Mouse (Mus musculus) lung, postnatal 25 days (tissue): ENCODE measurements around the gene Ube2r2.

Experiments
- DNase-seq: peaks from one replicate; pipeline ENCODE4 v3.0.0; 2022; ENCODE audit warnings: low spot score

Gene Ube2r2

DNA sequence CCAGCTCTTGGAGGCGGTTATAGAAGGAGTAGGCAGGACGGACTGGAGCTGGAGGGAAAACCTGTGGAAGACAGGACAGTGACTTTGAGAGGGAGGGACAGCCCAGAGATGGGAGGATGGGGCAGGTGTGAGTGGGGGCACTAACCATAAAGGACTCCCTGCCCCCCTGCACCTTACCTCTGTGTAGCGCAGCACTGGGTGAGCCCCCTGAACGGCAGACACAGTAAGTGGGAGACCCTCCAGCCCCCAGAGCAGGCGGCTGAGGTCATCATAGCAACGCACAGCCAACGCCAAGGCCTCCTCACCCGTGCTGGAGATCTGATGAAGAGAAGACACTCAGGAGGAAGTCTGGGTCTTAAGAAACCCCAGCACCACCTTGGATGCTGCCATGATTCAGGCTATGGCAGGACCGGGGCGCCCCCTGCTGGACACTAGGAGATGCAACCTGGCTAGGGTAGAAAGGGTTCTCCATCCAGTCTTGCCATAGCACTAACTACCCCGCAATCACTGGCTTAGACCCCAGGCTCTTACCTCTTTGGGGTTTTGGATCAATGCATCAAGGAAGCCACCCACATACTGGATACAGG lies 16.7 kb upstream of the Ube2r2 start:
- peak; percentile 55 for DNase-seq

DNA sequence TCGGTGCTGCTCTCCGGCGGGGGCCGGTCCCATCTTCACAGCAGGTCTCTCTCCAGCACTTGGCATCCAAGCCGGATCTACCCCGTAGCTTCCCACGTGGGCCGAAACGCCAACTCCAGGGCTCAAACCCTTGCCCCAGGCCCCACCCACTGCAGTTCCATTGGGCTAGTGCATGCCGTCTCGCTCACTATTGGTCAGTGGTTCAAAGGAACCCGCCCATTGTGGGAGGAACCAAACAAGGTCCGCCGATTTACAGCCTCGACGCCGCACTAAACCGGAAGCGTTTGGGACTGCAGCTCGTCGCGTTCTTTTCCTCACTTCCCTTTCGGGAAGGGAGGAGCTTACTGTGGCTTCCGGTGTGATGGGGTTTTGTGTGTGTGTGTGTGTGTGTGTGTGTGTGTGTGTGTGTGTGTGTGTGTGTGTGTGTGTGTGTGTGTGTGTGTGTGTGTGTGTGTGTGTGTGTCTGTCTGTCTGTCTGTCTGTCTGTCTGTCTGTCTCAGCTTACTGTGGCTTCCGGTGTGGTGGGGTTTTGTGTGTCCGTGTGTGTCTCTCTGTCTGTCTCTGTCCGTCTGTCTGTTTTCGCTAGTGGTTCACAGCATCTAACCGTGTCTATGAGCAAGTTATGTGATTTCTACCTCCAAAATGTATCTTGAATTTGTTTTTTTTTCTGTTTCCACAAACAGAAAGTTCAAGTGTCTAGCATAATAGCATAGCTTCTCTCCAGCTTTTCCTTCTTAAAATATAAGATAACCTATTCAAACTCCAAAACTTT lies 11.2 kb upstream of the Ube2r2 start, which contains the start of gene Nol6:
Nol6 (minus strand) TSS at position 276 of the 772 bp plus-strand sequence.
- DNase-seq = peak; percentile 99

DNA sequence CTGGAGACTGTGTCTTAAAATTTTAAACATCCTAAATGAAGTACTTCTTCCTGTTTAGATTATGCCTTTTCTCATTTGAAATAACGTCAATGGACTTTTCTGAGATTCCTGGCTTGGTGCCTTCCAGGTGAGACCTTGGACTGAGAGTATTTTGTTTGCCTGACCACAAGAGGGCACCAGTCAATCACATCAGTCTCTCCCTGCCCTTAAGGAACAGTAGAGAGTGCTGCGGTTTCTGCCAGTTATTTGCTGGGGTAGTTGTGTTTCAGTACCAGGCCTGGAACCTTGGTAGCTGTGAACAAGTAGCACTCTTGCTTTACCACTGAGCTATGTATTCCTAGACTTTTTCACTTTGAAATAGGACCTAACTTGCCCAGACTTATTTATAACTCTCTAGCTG lies 6.1 kb upstream of the Ube2r2 start:
- peak; percentile 79 for DNase-seq

DNA sequence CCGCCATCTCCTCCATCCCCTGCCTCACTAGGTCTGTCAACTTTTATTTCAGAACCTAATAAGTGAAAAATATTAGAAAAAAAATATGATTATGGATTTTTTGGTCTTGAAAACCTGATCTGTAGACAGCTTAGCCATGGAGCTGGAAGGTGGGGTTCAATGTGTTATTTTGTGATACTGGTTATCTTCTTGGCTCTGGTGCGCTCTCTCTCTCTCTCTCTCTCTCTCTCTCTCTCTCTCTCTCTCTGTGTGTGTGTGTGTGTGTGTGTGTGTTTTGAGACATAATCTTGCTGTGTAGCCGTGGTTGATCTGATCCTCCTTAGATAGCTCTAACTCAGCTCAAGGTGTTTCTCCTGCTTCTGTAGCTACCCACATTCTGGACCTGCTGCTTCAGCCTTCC lies 5.7 kb upstream of the Ube2r2 start:
- DNase-seq = no peak

DNA sequence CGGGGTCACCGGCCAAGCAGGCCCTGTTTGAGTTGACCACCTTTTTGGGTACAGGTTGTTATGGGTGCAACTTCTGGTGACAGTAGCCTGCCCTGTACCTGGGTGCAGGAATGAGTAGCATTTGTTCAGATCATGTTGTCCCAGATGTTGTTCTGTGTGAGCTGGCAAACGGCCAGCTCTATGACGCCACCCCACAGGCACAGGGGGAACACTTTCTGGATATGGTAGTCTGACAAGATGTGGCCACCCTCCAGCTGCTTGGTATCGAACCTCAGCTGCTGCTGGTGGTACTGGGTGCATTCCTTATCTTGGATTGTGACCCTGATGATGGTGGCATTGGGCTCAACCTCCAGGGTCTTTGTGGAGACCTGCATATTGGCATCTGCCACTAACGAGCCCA lies 3.1 kb upstream of the Ube2r2 start:
- no peak for DNase-seq

DNA sequence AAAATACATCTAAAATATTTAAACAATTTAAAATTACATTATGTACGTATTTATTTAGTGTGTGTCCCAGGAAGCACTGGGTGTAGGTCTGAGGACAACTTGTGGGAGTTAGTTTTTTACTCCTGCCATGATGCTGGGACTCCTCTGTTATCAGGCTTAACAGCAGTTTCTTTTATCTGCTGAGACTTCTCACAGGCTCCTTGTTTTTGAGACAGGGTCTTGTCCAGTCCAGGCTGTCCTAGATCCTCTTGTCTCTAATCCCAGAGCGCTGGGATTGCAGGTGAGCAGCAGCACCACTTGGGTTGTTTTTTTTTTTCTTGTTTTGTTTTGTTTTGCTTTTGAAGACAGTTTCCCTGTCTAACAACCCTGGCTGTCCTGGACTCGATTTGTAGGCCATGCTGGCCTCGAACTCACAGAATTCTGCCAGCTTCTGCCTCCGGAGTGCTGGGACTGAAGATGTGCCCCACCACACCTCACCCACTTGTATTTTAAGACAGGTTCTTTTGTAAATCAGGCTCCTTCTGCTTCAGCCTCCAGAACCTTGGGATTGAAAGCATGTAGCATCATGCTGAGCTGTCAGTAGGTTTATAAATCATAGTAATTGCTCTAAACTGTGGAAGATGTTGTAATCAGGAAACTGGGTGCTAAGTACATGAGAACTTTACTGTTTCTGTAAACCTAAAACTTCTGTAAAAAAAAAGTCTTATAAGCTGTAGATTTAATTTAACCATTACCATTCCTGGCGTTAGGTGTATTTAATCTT lies 1.8 kb upstream of the Ube2r2 start:
- no peak for DNase-seq

DNA sequence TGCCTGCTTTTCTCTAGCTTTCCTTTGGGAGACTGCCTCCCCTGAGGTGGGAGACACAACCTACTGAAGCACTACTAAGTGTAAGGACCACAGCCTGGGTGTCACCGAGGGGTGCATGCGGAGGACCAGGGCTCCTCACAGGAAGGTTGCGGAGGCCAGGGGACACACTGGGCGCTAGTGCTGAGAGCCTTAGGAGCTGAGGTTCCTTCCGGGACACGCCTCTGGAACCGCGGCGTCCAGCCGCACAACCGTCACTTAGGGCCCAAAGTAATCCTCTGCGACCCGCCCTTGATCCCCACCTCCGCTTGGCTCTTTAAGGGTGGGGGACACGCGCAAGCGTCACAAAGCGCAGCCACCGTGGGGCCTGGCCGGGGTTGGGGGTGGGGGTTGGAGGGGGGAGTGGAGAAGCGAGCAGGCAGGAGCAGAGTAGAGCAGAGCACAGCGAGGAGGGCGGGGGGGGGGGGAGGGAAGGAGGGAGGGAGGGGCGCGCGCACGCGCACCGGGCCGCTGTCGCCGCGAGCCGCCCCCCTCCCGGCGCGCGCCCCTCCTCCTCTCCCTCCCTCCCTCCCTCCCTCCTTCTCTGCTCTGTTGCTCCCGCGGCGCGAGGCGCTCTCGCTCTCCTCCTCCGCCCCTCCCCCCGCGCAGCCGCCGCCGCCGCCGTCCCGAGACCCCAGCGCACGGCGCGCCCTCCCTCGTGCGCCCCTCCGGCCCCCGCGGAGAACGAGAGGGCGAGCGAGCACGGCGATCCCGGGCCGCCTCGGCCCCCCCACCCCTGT lies 420 bp upstream of the Ube2r2 start:
- peak; percentile 71 for DNase-seq

DNA sequence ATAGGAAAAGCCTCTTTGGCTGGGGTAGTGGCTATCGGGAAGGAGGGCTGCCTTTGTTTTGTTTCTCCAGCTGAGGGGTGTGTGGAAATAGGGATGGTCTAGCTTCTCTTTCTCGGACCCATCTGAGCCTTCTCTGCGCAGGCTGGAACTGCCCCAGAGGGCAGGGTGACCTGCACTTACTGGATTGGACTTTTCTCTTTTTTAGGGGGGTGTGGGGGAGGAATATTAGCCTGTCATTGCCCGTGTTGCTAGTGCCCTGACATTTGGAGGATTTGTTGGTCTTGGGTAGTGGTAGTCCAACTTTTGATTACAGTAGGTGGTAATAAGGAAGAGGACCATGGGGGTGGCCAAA lies 887 bp downstream of the Ube2r2 start:
- DNase-seq = peak; percentile 15

DNA sequence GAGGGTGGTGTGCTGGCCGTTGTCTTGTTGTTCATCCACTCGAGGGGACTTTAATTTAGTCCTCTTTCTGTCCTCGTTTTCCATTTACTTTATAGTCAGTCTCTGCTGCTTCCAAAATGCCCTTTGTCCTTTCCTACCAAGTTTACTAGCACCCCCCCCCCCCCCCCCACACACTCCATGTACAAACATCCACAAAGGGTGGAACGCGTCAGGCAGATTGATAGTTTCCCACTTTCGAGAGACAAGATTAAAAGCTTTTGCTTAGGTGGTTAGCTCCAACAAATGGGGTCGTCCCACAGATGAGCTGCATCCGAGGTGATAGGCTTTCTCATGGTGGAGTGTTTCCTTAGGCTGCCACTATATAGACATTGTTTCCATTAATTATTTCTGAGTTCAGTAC lies 1.3 kb downstream of the Ube2r2 start:
- DNase-seq = no peak

DNA sequence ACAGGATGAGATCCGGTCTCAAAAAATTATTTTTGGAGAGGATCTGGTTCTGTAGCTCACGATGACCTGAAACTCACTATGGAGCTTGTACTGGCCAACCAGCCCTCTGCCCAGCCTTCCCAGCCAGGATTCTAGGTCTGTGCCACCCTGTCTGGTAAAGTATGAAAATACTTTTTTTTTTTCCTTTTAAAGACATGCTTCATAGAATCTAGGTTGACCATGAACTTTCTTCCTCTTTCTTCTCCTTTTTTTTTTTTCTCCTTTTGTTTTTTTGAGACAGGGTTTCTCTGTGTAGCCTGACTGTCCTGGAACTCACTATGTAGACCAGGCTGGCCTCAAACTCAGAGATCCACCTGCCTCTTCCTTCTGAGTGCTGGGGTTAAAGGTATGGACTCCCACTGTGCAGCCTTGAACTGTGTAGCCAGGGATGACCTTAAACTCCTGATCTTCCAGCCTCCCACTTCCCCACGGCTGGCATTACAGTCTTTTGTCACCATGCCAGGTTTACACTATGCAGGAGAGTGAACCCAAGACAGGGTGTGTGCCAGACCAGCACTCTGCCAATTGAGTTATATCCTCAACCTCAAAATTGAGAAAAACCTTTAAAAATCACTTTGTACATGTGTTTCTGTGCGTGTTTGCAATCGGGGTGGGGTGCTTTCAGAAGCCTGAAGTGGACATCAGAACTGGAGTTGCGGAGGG lies 4.8 kb downstream of the Ube2r2 start:
- DNase-seq = no peak

DNA sequence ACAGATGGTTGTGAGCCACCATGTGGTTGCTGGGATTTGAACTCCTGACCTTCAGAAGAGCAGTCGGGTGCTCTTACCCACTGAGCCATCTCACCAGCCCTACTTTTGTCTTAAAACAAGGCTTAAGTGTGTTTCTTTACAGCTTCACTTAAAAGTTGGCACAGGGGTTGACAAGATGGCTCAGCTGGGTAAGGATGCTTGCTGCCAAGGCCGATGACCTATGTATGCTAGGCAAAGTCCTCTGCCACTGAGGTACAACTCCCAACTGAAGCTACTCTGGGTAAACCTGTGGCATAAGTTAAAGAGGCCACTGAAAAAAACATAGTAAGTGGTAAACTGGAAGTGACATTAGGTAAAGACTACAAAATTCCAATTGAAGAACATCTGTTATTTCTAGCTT lies 7.1 kb downstream of the Ube2r2 start:
- DNase-seq = no peak

DNA sequence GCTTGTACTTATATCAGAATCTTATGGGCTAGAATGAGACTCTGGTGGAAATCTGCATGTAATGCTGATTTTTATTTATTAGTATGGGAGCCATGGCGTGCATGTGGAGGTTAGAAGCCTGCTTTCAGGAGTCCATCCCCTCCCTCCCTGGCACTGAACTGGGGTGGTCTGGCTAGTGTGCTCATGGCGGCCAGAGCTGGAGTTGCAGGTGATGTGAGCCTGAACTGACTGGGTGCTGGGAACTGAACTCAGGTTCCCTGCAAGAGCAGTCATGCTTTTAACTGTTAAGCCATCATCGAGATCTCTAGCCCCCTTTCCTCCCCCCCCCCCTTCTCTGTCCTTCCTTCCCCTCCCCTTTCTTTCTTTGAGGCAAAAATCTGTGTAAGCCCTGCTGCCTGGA lies 14.3 kb downstream of the Ube2r2 start:
- DNase-seq = no peak

DNA sequence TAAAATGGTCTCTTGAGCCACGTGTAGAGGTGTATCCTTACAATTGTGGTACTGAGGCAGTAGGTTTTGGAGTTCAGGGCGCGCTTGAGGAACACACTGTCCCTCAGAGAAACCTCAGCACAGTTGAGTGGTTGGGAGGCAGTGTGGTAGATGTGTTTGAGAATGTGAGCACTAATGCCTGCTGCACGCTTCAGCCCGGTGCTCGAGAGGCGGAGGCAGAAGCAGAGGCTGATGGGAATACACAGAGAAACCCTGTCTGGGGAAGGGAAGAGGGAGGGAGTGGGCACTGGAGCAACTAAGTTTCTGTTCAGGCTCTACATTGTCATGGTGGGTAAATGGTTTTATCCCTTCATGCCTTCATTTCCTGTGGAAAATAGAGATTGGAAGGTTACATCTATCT lies 15.6 kb downstream of the Ube2r2 start:
- DNase-seq = no peak

DNA sequence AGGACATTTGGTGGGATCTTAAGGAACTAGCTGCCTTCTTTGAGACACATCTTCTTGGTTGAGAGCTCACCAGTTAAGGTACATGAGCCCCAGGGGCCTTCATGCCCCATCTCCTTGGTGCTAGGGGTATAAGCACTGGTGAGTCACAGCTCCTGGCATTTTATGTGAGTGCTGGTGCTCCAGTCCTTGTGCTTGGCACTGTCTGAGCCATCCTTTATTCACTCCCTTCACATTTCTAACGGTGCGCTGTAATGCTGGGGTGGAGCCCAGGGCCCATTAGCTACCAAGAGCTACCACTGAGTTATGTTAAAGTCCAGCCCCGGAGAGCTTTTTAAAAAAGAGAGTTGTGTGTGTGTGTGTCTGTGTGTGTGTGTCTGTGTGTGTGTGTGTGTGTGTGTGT lies 17.6 kb downstream of the Ube2r2 start:
- DNase-seq = no peak

DNA sequence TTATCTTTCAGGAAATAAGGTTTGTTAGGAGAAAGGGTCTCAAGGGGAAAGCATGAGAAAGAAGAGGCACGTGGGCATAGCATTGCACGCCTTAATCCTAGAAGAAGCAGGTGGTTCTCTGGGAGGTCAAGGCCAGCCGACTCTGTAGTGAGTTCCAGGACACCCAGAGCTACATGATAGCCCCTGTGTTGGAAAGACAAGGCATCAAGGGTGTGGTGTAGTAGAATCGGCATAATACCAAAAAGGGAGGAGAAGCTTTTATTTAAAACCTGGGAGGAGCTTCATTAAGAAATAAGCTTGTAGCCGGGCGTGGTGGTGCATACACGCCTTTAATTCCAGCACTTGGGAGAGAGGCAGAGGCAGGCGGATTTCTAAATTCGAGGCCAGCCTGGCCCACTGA lies 21.4 kb downstream of the Ube2r2 start:
- DNase-seq = no peak

DNA sequence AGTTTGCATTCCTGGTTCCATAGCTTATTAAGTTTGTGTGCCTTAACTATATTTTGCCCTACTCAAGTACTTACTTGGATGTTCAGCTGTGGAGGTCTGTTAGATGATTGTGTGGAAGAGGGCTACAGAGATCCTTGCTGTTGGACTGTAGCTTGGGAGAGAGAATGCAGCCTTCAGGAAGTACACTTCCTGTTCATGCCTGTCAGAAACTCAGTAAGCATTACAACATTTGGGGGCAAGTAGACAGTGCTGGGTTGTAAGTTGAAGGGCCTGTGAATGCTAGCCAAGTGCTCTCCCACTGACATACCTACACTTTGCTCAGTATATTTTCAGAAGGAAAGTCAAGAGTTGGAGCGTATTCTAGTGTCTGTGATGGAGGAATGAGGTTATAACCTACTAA lies 22.7 kb downstream of the Ube2r2 start:
- DNase-seq = no peak

DNA sequence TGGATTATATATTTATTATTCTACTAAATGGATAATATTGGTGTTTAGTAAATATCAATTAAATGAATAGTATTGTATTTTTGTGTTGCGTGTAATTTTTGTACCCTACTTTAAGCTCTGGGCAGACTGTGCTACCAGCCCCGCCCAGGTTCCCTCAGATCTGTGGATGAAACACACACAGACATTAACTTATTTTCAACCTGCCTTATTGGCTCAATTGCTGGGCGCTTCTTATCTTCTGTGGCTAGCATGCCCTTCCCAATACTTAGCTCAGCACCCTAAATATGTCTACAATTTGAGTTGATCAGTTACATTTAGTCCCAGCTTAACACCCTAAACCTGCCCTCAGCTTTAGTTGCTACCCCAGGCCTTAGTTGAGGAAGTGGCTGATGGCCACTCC lies 25.7 kb downstream of the Ube2r2 start:
- DNase-seq = no peak

DNA sequence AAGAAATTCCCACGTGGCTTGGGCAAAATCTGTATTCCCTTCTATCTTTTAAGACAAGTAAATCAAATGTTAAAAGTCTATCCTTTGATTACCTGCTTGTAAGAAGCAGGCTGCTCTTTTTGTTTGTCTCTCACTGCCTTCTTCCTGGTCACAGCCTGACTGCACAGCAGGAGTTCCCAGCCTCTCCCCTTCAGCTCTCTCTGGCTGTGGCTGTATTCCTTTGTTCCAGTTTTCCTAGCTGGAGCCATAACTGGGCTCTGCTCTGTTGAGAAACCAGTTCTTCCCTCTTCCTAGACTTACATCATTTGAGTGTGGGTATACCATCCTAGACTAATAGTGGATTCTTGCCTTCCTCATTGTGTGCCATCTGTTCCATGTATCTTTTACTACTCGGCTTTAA lies 29.4 kb downstream of the Ube2r2 start:
- DNase-seq = no peak

DNA sequence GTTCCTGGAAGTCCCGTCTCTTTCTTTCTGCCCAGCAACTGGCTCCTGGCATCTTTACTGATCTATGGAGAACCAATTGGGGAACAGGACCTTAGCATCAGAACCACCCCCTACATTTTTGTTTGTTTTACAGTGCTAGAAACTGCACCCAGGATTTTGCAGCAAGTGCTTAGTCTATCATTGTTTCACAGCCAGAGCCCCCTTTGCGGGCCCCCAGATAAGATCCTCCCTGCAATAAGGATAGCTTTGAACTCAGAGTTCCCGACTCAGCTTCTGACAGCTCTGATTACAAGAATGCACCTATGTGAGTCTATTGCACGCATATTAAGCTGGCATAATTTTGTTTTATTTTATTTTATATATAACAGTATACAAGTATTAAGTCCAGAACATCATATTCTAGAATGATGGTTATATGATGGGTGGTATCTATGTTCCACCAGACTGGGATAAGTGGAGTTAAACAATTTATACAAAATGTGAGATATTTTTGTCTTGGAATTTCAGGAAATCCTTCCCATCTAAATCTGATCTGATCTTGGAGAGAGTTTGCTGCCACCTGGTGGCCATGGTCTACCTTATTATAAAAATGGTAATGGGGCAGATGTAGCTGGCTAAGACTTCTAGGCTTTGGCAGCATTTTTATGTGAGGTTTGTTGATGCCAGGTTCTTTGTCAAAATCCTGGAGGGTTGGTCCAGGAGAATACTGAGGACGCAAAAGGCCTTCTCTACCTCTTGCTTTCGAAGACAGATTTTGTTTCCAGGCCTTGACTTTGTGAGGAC lies 30.3 kb downstream of the Ube2r2 start:
- DNase-seq = peak; percentile 75

DNA sequence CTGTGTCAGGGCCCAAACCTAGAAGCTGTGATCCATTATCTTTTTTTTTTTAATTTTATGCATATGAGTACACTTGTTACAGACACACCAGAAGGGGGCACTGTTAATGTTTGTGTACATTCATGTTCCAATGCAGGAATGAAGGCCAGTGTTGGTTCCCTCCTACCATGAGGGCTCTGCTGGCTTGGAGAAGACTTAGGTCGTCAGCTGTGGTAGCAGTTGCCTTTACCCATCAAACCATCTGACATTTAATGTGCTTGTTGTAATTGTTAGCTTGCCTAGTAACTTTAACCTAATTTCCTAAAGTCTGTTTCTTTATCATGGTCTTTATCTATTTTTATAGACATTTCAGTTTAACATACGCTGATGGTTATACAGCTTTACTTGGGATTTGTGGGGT lies 35.4 kb downstream of the Ube2r2 start:
- no peak for DNase-seq

DNA sequence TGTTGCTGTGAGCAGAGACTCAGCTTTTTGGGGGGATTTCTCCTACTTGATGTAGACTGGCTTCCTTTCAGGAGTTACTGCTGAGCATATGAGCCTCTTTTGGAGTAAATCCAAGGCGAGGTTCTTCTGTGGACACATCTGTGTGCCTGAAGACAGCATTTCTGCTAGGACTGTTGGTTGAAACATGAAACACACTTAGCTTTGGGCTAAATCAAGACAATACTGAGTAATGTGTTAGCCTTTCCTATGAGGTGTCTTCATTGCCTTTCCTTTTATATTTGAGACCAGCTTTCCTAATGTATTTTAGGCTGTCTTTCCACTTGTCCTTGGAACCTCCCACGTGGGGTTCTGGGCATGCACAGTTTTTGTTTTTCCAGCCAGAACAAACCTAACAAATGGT lies 39.1 kb downstream of the Ube2r2 start:
- DNase-seq = no peak
